Mouse (Mus musculus): ENCODE measurements around the gene Inpp1. TPM values are rescaled to one million over a fixed set of nuclear protein-coding genes. Genes with fewer than 3 reads are reported as not detected.

The Inpp1 gene
- polyA plus RNA-seq, 1 experiment from 2014 or later = 7.6 TPM

Other genes with a start within 250 kb of the Inpp1 start
- 11.9 and 12.3 TPM in 2 replicates for gene Nemp2, start 187.0 kb downstream of the Inpp1 start, polyA plus RNA-seq (2014; fragmentation: Nextera tagmentation; extraction: Ambion mirVana)
- gene Mfsd6, start 90.2 kb downstream of the Inpp1 start, polyA plus RNA-seq (2014; fragmentation: Nextera tagmentation; extraction: Ambion mirVana) = 3.7 and 4.3 TPM in 2 replicates
- gene Hibch, start 27.2 kb upstream of the Inpp1 start, polyA plus RNA-seq (2014; fragmentation: Nextera tagmentation; extraction: Ambion mirVana) = 16.8 and 19.1 TPM in 2 replicates
- 10.7 and 12.5 TPM in 2 replicates for gene 1700019D03Rik, start 202.5 kb upstream of the Inpp1 start, polyA plus RNA-seq (2014; fragmentation: Nextera tagmentation; extraction: Ambion mirVana)
- not detected in 2 replicates for gene Mstn, start 244.0 kb upstream of the Inpp1 start, polyA plus RNA-seq (2014; fragmentation: Nextera tagmentation; extraction: Ambion mirVana)

All from intestine, embryonic 14.5 days (tissue).